Mouse (Mus musculus) stomach, embryonic 14.5 days (tissue): ENCODE data around the gene Lhpp. TPM values are rescaled to one million over a fixed set of nuclear protein-coding genes. Genes with fewer than 3 reads are reported as not detected.

Experiments
- ATAC-seq: fragments of 200-750 bp; cut with Nextera tagmentation; 2 replicates; pipeline ENCODE4 v1.8.0; 2017; ENCODE audit warnings: low read depth, moderate TSS enrichment; ENCODE audit not compliant: insufficient number of reproducible peaks, insufficient read depth, low FRiP score
- H3K27ac ChIP-seq: fragments of 300-500 bp; sonication (generic); 2 replicates; pipeline ENCODE4 v1.5.1; 2014; ENCODE audit warnings: mild to moderate bottlenecking, low read length, moderate library complexity, mixed read lengths
- H3K27me3 ChIP-seq: fragments of 300-500 bp; sonication (generic); 2 replicates; pipeline ENCODE4 v1.6.1; 2014; ENCODE audit warnings: low read length, control low read depth, mixed read lengths; ENCODE audit not compliant: control insufficient read depth, insufficient read depth
- H3K36me3 ChIP-seq: fragments of 300-500 bp; sonication (generic); 2 replicates; pipeline ENCODE4 v1.6.1; 2014; ENCODE audit warnings: mild to moderate bottlenecking, control low read depth, low read length, moderate library complexity, mixed read lengths; ENCODE audit not compliant: control insufficient read depth, insufficient read depth
- H3K4me1 ChIP-seq: fragments of 300-500 bp; sonication (generic); 2 replicates; pipeline ENCODE4 v1.6.1; 2014; ENCODE audit warnings: low read length, control low read depth, mixed read lengths; ENCODE audit not compliant: control insufficient read depth, insufficient read depth
- H3K4me2 ChIP-seq: fragments of 300-500 bp; sonication (generic); replicated peaks from 2 replicates; pipeline ENCODE4 v1.6.1; 2014; ENCODE audit warnings: low read depth, low read length, control low read depth
- H3K4me3 ChIP-seq: fragments of 300-500 bp; sonication (generic); 2 replicates; pipeline ENCODE4 v1.5.1; 2014; ENCODE audit warnings: low read depth, low read length, control low read depth
- H3K9ac ChIP-seq: fragments of 300-500 bp; sonication (generic); replicated peaks from 2 replicates; pipeline ENCODE4 v1.6.1; 2014; ENCODE audit warnings: low read depth, mild to moderate bottlenecking, control low read depth, low read length, moderate library complexity, mixed read lengths
- H3K9me3 ChIP-seq: fragments of 300-500 bp; sonication (generic); 2 replicates; pipeline ENCODE4 v1.6.1; 2016; ENCODE audit warnings: low read depth, low read length, control low read depth; ENCODE audit not compliant: control insufficient read depth
- WGBS: fragments of 180-500 bp; shearing (Covaris S2); extraction: QIAGEN DNeasy Blood & Tissue Kit; methylation state at CpG from one replicate; pipeline ENCODE4 v1.1.7; 2014; 5-methylcytosine and 5-hydroxymethylcytosine counted together
- polyA plus RNA-seq: library from polyadenylated mRNA; unstranded; fragments of >200 nt; fragmentation: Nextera tagmentation; extraction: Ambion mirVana; gene quantifications from 2 replicates; pipeline ENCODE4 v1.2.1, GENCODE M21; 2014

The Lhpp gene
- 15.3 and 19.2 TPM in 2 replicates for polyA plus RNA-seq

DNA sequence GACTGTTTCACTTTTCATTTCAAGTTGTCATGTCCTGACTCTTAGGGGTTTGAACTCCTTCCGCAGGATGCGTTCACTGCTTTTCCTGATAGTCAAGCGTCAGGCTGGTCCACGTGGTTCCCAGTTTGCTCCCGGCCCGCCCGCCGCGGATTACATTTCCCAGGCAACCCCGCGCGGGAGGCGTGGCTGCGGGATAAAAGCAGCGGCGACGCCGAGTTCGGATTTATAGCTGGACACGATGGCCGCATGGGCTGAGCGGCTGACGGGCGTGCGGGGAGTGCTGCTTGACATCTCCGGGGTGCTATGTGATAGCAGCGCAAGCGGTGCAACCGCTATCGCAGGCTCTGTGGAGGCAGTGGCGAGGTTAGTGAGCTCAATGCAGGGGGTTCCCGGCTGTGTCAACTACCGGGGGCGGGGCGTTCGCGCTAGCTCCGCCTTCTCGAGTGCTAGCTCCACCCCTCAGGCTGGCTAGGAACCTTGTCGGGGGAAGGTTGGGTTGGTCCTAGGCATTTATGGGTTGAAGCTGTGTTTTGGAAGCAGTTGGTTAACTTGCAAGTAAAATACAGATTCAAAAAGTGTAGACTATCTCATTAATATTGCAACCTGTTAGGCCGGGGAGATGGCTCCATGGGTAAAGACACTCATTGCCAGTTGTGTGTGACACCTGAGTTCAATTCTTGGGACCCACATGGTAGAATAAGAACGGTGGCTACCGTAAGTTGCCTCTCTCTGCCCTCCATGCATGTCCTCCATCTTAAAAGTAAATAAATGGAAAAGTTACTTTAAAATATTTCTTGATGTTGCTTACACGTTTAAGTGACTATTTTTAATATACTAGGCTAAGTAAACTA lies at the start of gene Lhpp:
TSS of gene Lhpp (plus strand) at position 171 of the 851 bp plus-strand sequence.
- H3K4me1 ChIP-seq: no peaks in the 10 kb centered on the region
- H3K4me3 ChIP-seq: peak within 1 kb of the TSS; percentile 46
- peak; percentile 83 for ATAC-seq
- H3K9me3 ChIP-seq: no peaks in the 10 kb centered on the region
- H3K4me2 ChIP-seq: peak within 1 kb of the TSS; percentile 58
- 0 out of 2 replicates have a peak within 1 kb of the TSS, but pooled peaks have one; percentile 18 for H3K9ac ChIP-seq
- H3K27me3 ChIP-seq: no peaks in the 10 kb centered on the region
- no peak within 1 kb of the TSS for H3K27ac ChIP-seq
- 7% methylated on average over 44 of the region's 44 CpGs for WGBS
- H3K36me3 ChIP-seq: no peaks in the 10 kb centered on the region

GRCm38 (mm10) chr7:132565831-132566230 lies 44.6 kb upstream of the Lhpp start:
- H3K4me1 ChIP-seq: no peaks in the 10 kb centered on the region
- WGBS: 46% methylated on average over 1 of the region's 1 CpGs
- H3K9ac ChIP-seq: no peak overlapping the region
- H3K36me3 ChIP-seq: peaks cover 43% of the 10 kb centered on the region
- no peak overlapping the region for H3K4me3 ChIP-seq
- no peak overlapping the region for H3K4me2 ChIP-seq
- ATAC-seq: no peak
- no peaks in the 10 kb centered on the region for H3K9me3 ChIP-seq
- no peaks in the 10 kb centered on the region for H3K27me3 ChIP-seq
- H3K27ac ChIP-seq: no peak overlapping the region

GRCm38 (mm10) chr7:132568817-132569216 lies 41.6 kb upstream of the Lhpp start:
- WGBS: 92% methylated on average over 6 of the region's 6 CpGs
- no peaks in the 10 kb centered on the region for H3K9me3 ChIP-seq
- no peaks in the 10 kb centered on the region for H3K27me3 ChIP-seq
- no peak for ATAC-seq
- H3K27ac ChIP-seq: no peak overlapping the region
- H3K4me1 ChIP-seq: peaks cover 8% of the 10 kb centered on the region; the same call in 1 of the 2 replicates
- no peak overlapping the region for H3K4me3 ChIP-seq
- no peak overlapping the region for H3K9ac ChIP-seq
- H3K36me3 ChIP-seq: peaks cover 17% of the 10 kb centered on the region
- no peak overlapping the region for H3K4me2 ChIP-seq

GRCm38 (mm10) chr7:132570071-132570470 lies 40.4 kb upstream of the Lhpp start:
- 79% methylated on average over 5 of the region's 5 CpGs for WGBS

DNA sequence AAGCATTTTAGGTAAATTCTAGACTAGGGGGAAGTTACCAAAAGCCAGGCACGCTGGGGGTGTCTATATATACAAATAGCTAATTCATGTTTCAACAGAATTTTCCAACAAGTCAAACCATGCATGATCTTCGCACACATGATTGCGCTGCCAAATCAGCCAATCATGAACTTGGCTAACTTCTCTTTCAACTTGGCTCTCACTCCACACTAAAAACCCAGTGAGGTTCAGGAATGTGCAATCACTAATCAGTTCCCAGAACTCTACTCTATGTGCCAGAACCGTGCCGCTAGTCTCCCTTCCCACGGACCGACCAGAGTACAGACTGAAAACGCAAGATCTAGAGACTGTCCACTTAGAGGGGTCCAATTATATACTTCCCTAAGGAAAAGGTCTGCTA lies 39.0 kb upstream of the Lhpp start:
- H3K4me2 ChIP-seq: 0 out of 2 replicates have a peak overlapping the region, but pooled peaks have one; percentile 13
- H3K36me3 ChIP-seq: peaks cover 6% of the 10 kb centered on the region
- WGBS: 62% methylated on average over 8 of the region's 8 CpGs
- H3K9ac ChIP-seq: no peak overlapping the region
- peaks cover 10% of the 10 kb centered on the region; the same call in 1 of the 2 replicates for H3K4me1 ChIP-seq
- no peak overlapping the region for H3K4me3 ChIP-seq
- ATAC-seq: no peak
- no peak overlapping the region for H3K27ac ChIP-seq
- H3K27me3 ChIP-seq: no peaks in the 10 kb centered on the region
- H3K9me3 ChIP-seq: no peaks in the 10 kb centered on the region

More at GRCm38 (mm10) chr7:132570071-132570470, 40.4 kb upstream of the Lhpp start:
- Histone ChIP-seq H3K4me2 (no peak overlapping the region), H3K9me3 (no peaks in the 10 kb centered on the region), H3K4me1 (peaks cover 10% of the 10 kb centered on the region; the same call in 1 of the 2 replicates), H3K27ac (no peak overlapping the region), H3K36me3 (peaks cover 8% of the 10 kb centered on the region), H3K27me3 (no peaks in the 10 kb centered on the region), H3K9ac (no peak overlapping the region), H3K4me3 (no peak overlapping the region)
- no peak for ATAC-seq

GRCm38 (mm10) chr7:132572738-132573137 lies 37.7 kb upstream of the Lhpp start:
- Histone ChIP-seq H3K36me3 (no peaks in the 10 kb centered on the region), H3K27me3 (no peaks in the 10 kb centered on the region), H3K27ac (no peak overlapping the region), H3K9me3 (no peaks in the 10 kb centered on the region), H3K4me1 (peaks cover 10% of the 10 kb centered on the region; the same call in 1 of the 2 replicates), H3K4me2 (no peak overlapping the region), H3K4me3 (no peak overlapping the region), H3K9ac (no peak overlapping the region)
- ATAC-seq: no peak
- WGBS: 72% methylated on average over 3 of the region's 3 CpGs

- peaks cover 10% of the 10 kb centered on the region; the same call in 1 of the 2 replicates for H3K4me1 ChIP-seq
- no peak overlapping the region for H3K9ac ChIP-seq
- 76% methylated on average over 6 of the region's 6 CpGs for WGBS
- no peak for ATAC-seq
- no peak overlapping the region for H3K27ac ChIP-seq
- H3K4me2 ChIP-seq: no peak overlapping the region
- H3K36me3 ChIP-seq: no peaks in the 10 kb centered on the region
- H3K4me3 ChIP-seq: no peak overlapping the region
- H3K9me3 ChIP-seq: no peaks in the 10 kb centered on the region
- H3K27me3 ChIP-seq: no peaks in the 10 kb centered on the region
Observed at GRCm38 (mm10) chr7:132573205-132573604, 37.2 kb upstream of the Lhpp start.

DNA sequence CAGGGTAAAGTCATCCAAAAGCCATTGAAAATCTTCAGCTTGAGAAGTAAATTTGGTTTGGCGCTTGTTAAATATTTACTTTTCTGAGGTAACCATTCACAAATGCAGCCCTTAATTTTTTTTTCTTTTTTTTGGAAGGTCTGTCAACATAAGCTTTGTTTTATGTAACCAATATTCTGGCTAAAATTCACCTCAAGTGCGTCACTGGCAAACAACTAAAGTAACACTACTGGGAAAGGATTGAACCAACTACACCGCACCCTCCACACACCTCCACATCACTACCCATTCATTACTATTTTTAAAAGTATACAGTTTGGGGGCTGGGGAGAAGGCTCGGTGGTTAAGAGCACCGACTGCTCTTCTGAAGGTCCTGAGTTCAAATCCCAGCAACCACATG lies 35.8 kb upstream of the Lhpp start:
- H3K9me3 ChIP-seq: no peaks in the 10 kb centered on the region
- H3K27me3 ChIP-seq: no peaks in the 10 kb centered on the region
- no peak for ATAC-seq
- H3K36me3 ChIP-seq: no peaks in the 10 kb centered on the region
- peaks cover 10% of the 10 kb centered on the region; the same call in 1 of the 2 replicates for H3K4me1 ChIP-seq
- WGBS: 50% methylated on average over 5 of the region's 5 CpGs
- no peak overlapping the region for H3K4me2 ChIP-seq
- H3K9ac ChIP-seq: no peak overlapping the region
- no peak overlapping the region for H3K27ac ChIP-seq
- H3K4me3 ChIP-seq: no peak overlapping the region
